Mouse (Mus musculus) ovary, postnatal 14 days (tissue): ENCODE results near the gene Kcnh4.

ENCODE experiments used
- DNase-seq: peaks from one replicate; pipeline ENCODE4 v3.0.0; 2022; ENCODE audit warnings: low spot score

The Kcnh4 gene

GRCm38 (mm10) chr11:100766726-100767125, 7.0 kb upstream of the Kcnh4 start:
- no peak for DNase-seq

- DNase-seq: no peak
Measured at GRCm38 (mm10) chr11:100762831-100763230, 3.1 kb upstream of the Kcnh4 start, which contains the start of gene Hcrt. Gene Hcrt (minus strand): TSS chr11:100762931.

DNA sequence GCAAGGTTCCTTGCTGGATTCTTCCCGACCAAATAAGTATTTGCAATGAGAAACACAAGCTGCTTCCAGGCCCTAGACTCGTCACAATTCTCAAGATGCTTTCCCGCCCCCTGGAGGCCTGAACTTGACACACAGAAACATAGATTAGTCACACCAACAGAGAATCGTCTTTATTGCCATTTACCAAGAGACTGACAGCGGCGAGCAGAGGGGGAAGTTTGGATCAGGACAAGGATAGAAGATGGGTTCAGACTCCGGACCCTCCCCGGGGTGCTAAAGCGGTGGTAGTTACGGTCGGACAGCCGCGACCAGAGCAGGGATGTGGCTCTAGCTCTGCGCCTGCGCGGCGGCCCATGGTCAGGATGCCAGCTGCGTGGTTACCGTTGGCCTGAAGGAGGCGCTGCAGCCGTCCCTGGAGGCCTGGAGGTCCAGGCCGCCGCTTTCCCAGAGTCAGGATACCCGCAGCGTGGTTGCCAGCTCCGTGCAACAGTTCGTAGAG, 1.9 kb upstream of the Kcnh4 start:
- DNase-seq: peak; percentile 87

DNA sequence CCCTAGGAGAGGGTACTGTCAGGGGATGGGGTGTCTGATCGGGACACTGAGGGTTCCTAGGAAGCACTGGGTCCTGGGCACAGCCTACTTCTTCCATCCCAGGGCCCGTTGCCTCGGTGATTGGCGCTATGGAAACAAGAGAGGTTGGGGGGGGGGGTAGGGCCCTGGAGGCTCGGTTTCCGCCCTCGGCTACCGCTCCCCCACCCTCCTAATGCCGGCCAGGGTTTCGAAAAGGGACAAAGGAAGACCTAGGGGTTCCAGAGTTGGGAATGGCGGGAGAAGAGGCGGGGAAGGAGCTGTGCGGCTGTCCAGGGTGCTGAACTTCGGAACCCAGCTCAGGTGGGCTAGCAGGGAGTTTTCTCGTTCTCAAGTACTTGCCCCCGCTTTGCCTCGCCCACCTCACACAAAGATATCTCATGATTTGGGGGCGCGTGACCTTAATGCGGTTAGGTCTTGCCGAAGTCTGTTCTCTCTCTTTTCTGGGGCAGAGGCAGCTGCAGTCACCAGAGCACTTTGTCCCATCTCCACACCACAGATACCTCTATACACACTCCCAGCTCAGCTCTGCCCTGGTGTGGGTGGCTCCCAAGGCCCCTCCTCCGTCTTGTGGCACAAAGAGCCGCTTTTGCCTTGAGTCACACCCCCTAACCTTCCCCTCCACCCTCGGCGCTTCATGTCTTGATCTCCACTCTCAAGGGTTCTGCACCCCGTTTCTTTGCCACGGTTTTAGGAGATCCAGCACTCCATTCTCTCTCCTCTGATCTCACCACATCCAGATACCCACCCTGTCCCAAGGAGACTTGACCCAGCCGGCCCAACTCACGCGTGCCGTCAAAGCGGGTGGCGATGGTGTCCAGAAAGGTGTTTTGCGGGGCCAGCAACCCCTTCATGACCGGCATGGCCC, 783 bp downstream of the Kcnh4 start:
- no peak for DNase-seq

GRCm38 (mm10) chr11:100757566-100757965, 2.2 kb downstream of the Kcnh4 start:
- no peak for DNase-seq

DNA sequence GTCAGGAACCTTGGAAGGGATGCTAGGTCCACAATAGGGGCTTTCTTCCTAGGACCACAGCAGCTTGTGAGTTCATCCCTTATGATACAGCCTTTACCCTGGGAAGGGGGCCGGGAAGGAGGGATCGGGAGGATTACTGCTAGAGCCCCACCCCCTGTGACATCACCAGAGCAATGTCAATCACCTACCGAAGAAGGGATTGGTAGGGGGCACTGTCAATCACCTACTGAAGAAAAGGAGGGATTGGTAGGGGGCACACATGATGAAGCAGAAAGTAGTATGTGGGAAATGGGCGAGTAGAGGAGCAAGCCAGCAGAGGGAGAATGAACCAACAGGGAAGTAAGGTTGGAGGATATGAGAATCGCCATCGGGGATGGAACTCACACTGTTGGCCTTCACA, 3.3 kb downstream of the Kcnh4 start:
- DNase-seq: no peak

GRCm38 (mm10) chr11:100754693-100755057, 5.1 kb downstream of the Kcnh4 start:
- no peak for DNase-seq

GRCm38 (mm10) chr11:100754021-100754692, 5.6 kb downstream of the Kcnh4 start:
- DNase-seq: no peak

DNA sequence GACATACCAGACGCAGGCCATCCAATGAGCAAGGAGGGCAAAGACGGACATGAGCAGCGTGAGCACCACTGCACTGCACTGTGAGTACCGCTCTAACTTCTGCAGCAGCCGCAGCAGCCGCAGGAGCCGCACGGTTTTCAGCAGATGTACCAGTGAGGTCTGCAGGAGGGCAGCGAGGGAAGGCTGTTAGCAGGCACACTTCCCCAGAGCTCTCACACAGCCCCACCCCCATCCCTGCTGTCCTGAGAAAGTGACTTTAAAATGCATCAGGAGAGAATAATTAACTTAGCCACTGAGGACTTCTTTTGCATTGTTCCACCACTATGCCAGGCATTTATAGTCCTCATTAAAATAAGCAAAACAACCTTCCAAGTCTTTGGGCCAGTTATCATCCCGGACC, 7.4 kb downstream of the Kcnh4 start:
- no peak for DNase-seq

GRCm38 (mm10) chr11:100750127-100750526, 9.6 kb downstream of the Kcnh4 start:
- no peak for DNase-seq

DNA sequence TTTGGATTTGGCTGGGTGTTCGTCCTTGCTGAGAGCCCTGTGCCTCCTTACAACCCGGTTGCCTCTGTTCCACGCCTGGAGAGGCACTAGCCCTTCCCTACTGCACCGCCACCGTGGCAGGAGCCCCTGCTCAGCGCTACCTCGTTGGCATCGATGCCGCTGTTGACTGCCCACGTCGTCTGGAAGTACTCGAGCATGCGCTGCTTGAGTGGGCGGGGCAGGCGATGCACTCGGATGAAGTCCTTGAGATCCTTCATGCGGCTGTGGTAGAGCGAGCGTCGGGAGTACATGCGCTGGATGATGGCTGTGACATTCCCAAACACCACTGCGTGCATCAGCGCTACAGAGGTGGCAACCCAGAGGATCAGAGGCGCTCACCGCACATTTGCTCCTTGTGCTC, 10.3 kb downstream of the Kcnh4 start:
- no peak for DNase-seq

- DNase-seq: no peak
Measured at GRCm38 (mm10) chr11:100748620-100749019, 11.1 kb downstream of the Kcnh4 start.

DNA sequence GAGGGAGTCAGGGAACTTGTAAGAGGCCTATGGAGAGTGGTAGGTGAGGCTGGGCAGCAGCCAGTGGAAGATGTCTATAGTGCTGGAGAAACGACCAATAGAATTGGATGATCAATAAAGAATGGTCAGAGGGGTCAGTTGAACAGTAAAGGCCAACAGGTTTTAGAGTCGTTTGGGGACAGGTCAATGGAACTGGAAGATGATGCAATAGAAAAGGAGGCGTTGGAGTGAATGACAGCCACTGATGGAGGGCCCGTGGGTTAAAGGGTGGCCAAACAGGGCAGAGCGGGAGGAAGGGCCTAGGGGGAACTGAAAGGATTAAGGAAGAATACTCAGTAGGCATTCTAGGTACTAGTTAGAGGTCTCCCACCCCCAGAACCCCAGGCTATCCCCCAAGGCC, 12.6 kb downstream of the Kcnh4 start:
- no peak for DNase-seq

GRCm38 (mm10) chr11:100746546-100746945, 13.2 kb downstream of the Kcnh4 start:
- no peak for DNase-seq

DNA sequence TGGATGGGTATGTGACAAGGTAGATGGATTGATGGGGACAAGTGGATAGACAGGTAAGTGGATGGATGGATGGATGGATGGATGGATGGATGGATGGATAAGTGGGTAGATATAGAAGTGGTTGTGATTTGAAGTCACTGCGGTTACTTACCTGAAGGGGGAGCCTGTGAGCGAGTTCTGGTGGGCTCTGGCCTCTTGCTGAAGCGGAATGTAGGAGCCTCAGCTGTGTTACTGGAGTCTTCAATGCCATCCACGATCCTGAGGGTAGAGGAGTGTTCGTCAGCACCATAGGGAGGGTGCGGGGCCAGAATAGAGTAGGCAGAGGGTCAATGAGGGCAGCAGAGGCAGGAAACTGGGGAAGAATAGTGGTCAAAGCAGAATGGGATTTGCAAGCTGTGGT, 14.7 kb downstream of the Kcnh4 start:
- DNase-seq: no peak

- no peak for DNase-seq
Measured at GRCm38 (mm10) chr11:100741348-100741747, 18.4 kb downstream of the Kcnh4 start.

DNA sequence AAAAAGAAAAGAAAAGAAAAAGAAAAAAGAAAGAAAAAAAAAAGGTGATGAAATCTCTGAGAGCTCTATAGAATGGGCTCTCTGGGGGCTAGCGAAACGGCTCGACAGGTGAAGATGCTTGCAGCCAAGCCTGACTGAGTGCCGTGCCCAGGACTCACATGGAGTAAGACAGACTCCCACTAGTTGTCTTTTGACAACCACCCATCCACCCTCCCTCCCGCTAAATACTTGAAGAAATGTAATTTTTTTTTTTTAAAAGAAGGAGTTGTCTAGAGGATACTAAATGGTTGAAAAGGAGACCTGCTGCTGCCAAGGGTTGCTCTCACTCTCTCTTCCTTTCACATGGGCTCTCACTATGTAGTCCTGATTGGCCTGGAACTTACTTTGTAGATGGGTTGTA, 21.0 kb downstream of the Kcnh4 start:
- no peak for DNase-seq

DNA sequence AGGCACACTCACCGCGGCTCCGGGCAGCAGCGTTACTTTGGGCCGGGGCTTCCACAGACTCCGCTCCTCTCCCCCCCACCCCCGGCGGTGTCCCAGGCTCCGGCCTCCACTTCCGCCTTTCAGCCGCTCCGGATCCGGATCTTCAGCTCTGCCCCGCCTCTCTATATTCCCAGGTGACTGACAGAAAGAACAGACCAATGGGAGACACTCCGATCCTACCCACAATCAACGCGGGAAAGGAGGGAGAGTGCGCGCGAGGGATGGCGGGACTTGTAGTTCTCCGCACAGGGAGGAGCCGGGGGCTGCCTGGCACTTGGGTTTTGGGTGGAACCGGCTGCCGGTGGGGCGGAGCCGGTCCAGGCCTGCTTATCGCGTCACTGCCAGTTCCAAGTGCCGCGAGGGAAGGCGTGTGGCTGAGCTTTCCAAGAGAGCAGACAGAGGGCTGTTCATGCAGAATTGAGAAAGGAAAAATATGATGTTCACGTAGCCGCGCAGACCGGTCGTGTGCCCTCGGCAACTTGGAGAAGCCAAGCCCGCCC, 21.6 kb downstream of the Kcnh4 start, which contains the start of gene Rab5c:
TSS of gene Rab5c (minus strand) at position 150 of the 539 bp plus-strand sequence.
- peak; percentile 96 for DNase-seq

DNA sequence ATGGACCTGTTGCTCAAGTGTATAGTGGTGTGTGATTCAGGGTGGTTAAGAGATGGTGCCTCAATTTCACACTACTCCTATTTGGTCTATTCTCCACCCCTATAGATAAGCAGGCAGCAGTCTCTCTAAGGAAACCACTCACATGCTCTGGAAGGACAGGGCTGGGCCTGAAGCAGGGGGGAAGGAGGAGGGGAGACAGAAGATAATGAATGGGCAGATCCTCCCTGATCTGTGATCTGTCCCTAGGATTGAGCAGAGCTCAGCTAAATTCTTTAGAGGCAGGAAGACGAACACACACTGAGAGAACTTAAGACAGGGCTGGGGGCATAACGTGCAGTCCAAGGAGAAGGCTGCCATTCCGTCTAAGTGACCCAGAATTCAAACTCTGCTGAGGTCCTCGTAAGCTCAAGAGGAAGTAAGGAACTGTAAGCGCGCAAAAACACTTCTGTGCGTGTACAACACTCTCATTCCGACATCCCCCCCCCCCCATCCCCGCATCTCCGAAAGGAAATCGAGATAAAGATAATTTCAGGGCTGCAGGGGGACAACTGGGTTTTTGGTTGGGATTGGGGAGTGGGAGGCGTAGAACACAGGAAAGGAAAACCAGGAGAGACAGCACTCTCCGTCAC, 22.5 kb downstream of the Kcnh4 start:
- DNase-seq: no peak

DNA sequence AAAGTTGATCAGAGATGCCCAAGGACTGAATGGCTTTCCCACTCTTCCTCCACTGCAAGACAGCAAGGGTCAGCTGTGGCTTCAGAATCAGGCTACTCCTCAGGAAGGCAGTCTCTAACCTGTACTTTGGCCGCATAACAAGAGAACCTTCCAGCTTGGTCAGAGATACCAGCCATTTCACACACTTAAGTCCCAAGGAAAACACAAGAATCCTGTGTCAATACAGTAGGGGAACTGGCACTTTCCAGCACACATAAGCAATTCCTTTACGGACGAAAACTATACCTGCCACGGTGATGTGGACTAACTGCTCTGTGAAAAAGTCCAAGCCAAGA, 23.0 kb downstream of the Kcnh4 start:
- DNase-seq: no peak

- DNase-seq: no peak
Measured at GRCm38 (mm10) chr11:100735954-100736745, 23.6 kb downstream of the Kcnh4 start.
